ENCODE assay signal across 11 mouse cellular contexts in the genomic region with DNA sequence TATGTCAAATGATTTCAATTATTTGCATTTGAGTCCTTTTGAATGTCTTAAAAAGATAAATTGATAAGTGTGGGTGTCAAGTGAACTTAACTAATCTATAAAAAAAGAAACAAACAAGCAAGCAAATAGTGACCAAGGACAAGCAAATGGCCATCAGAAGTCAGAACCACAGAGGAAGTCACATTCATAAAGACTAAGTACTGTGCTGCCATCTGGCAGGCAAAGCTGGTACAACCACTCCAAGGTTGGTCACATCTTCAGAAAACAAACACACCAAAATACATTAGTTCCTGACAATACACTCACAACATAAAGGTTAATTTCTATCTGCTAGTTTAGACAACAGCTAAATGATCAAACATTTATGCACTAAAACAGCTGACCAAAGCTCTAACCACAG. TPM values are rescaled to one million over a fixed set of nuclear protein-coding genes. Genes with fewer than 3 reads are reported as not detected.
DNase-seq lines count a peak whose midpoint lies in the region; ATAC-seq and TF ChIP-seq lines count a peak whose summit lies in the region.
"Had no signal": no experiment of that assay in that cellular context is flagged by ENCODE, and none has a peak within 500 bp of the region (broad histone marks: within the 10 kb centered on the region; RNA-seq: fewer than 3 reads in every experiment).

No protein-coding gene starts in this region.

- no peak overlapping the region for H3K9ac ChIP-seq in forebrain, embryonic 14.5 days (ENCODE audit: low read length)
- no peak overlapping the region for H3K9ac ChIP-seq in forebrain, embryonic 12.5 days
- H3K9ac ChIP-seq in neural tube, embryonic 14.5 days (replicated peaks; ENCODE audit: low read depth, low read length): no peak overlapping the region
- H3K9ac ChIP-seq in forebrain, embryonic 13.5 days: no peak overlapping the region

- ATAC-seq in forebrain, embryonic 14.5 days: no peak
- ATAC-seq in forebrain, embryonic 12.5 days (ENCODE audit: low FRiP score): no peak
- 0 out of 2 replicates have a peak, but pooled peaks have one; percentile 44 for ATAC-seq in neural tube, embryonic 14.5 days (ENCODE audit: low read depth)
- no peak for ATAC-seq in forebrain, embryonic 13.5 days

- H3K4me2 ChIP-seq in forebrain, embryonic 14.5 days (ENCODE audit: low read length): no peak overlapping the region
- H3K4me2 ChIP-seq in forebrain, embryonic 12.5 days: no peak overlapping the region
- H3K4me2 ChIP-seq in neural tube, embryonic 14.5 days (ENCODE audit: low read depth, low read length): no peak overlapping the region
- H3K4me2 ChIP-seq in forebrain, embryonic 13.5 days: no peak overlapping the region

- H3K27ac ChIP-seq in forebrain, embryonic 14.5 days (ENCODE audit: low read depth, low read length): no peak overlapping the region
- no peak overlapping the region for H3K27ac ChIP-seq in forebrain, embryonic 12.5 days
- H3K27ac ChIP-seq in neural tube, embryonic 14.5 days (ENCODE audit: low read depth, low read length): no peak overlapping the region
- no peak overlapping the region for H3K27ac ChIP-seq in layer of hippocampus, adult 2 months
- H3K27ac ChIP-seq in forebrain, embryonic 13.5 days: no peak overlapping the region

- TF ChIP-seq CTCF in layer of hippocampus, adult 2 months (conservative IDR thresholded peaks at IDR 0.05): peak; percentile 87

- H3K36me3 ChIP-seq in forebrain, embryonic 14.5 days (ENCODE audit: control insufficient read depth, insufficient read depth, low read length): no peaks in the 10 kb centered on the region; the same call in 1 of the 2 replicates
- H3K36me3 ChIP-seq in forebrain, embryonic 12.5 days (replicated peaks): no peaks in the 10 kb centered on the region
- H3K36me3 ChIP-seq in neural tube, embryonic 14.5 days (ENCODE audit: control insufficient read depth, insufficient read depth, low read length): no peaks in the 10 kb centered on the region
- 0 out of 2 replicates have a peak, but pooled peaks cover under 1% of the 10 kb centered on the region for H3K36me3 ChIP-seq in forebrain, embryonic 13.5 days (ENCODE audit: poor library complexity, severe bottlenecking)

- H3K27me3 ChIP-seq in forebrain, embryonic 14.5 days (replicated peaks; ENCODE audit: control insufficient read depth, insufficient read depth, low read length): no peaks in the 10 kb centered on the region
- no peaks in the 10 kb centered on the region for H3K27me3 ChIP-seq in forebrain, embryonic 12.5 days
- no peaks in the 10 kb centered on the region for H3K27me3 ChIP-seq in neural tube, embryonic 14.5 days (ENCODE audit: control insufficient read depth, insufficient read depth, low read length)
- H3K27me3 ChIP-seq in forebrain, embryonic 13.5 days: no peaks in the 10 kb centered on the region

- no peaks in the 10 kb centered on the region for H3K4me1 ChIP-seq in forebrain, embryonic 14.5 days (ENCODE audit: control insufficient read depth, insufficient read depth, low read length)
- H3K4me1 ChIP-seq in forebrain, embryonic 12.5 days: no peaks in the 10 kb centered on the region
- no peaks in the 10 kb centered on the region for H3K4me1 ChIP-seq in neural tube, embryonic 14.5 days (ENCODE audit: control insufficient read depth, insufficient read depth, low read length)
- no peaks in the 10 kb centered on the region for H3K4me1 ChIP-seq in forebrain, embryonic 13.5 days

- DNase-seq in forebrain, embryonic 14.5 days (ENCODE audit: low spot score): peak; percentile 23
- DNase-seq in neural tube, embryonic 10.5 days (ENCODE audit: extremely low spot score, low spot score): no peak
- DNase-seq in embryo, embryonic 10.5 days (ENCODE audit: low spot score): peak; percentile 40
- peak; percentile 16 to 28 for DNase-seq in layer of hippocampus, adult 2 months (ENCODE audit: low spot score in 2 of 2)
- DNase-seq in right cerebral cortex, adult 18-20 months: peak; percentile 16

- no peaks in the 10 kb centered on the region for H3K9me3 ChIP-seq in forebrain, embryonic 14.5 days (replicated peaks; ENCODE audit: control insufficient read depth, low read length)
- no peaks in the 10 kb centered on the region for H3K9me3 ChIP-seq in forebrain, embryonic 12.5 days
- no peaks in the 10 kb centered on the region for H3K9me3 ChIP-seq in neural tube, embryonic 14.5 days (ENCODE audit: control insufficient read depth, low read length)
- no peaks in the 10 kb centered on the region for H3K9me3 ChIP-seq in forebrain, embryonic 13.5 days (replicated peaks)

- H3K4me3 ChIP-seq in forebrain, embryonic 14.5 days (ENCODE audit: low read depth, low read length): no peak overlapping the region
- H3K4me3 ChIP-seq in forebrain, embryonic 12.5 days (replicated peaks): no peak overlapping the region
- no peak overlapping the region for H3K4me3 ChIP-seq in neural tube, embryonic 14.5 days (ENCODE audit: low read depth, low read length)
- H3K4me3 ChIP-seq in layer of hippocampus, adult 2 months: no peak overlapping the region
- no peak overlapping the region for H3K4me3 ChIP-seq in forebrain, embryonic 13.5 days
- H3K4me3 ChIP-seq: erythroblast, embryonic 14.5 days had no signal

RNA-seq across cellular contexts. Expression of a gene that starts 24.2 kb away (rescaled TPM):
- 11.1 and 12.2 TPM in 2 replicates for polyA plus RNA-seq in forebrain, embryonic 14.5 days (2014; fragmentation: Nextera tagmentation; extraction: Ambion mirVana)
- 24.5 and 26.3 TPM in 2 replicates for polyA plus RNA-seq in forebrain, embryonic 12.5 days (2016; fragmentation: Nextera tagmentation; extraction: Ambion mirVana)
- 12.1 and 13.2 TPM in 2 replicates for polyA plus RNA-seq in neural tube, embryonic 14.5 days (2014; fragmentation: Nextera tagmentation; extraction: Ambion mirVana)
- 10 to 100 TPM; 34.6 to 40.6 TPM for total RNA-seq in layer of hippocampus, adult 2 months (2021)
- 17.6 and 20.2 TPM in 2 replicates for polyA plus RNA-seq in forebrain, embryonic 13.5 days (2015; fragmentation: Nextera tagmentation; extraction: Ambion mirVana)

RNA-seq across cellular contexts. Expression of a gene that starts 24.2 kb away (rescaled TPM):
- 74.1 and 79.8 TPM in 2 replicates for polyA plus RNA-seq in forebrain, embryonic 14.5 days (2014; fragmentation: Nextera tagmentation; extraction: Ambion mirVana)
- 72.2 and 79.8 TPM in 2 replicates for polyA plus RNA-seq in forebrain, embryonic 12.5 days (2016; fragmentation: Nextera tagmentation; extraction: Ambion mirVana)
- polyA plus RNA-seq in neural tube, embryonic 14.5 days (2014; fragmentation: Nextera tagmentation; extraction: Ambion mirVana): 51.6 and 52.6 TPM in 2 replicates
- total RNA-seq in layer of hippocampus, adult 2 months (2021): 1 to 10 TPM; 7.1 to 9.2 TPM
- 72.3 and 76.5 TPM in 2 replicates for polyA plus RNA-seq in forebrain, embryonic 13.5 days (2015; fragmentation: Nextera tagmentation; extraction: Ambion mirVana)

RNA-seq across cellular contexts. Expression of a gene that starts 24.3 kb away (rescaled TPM):
- polyA plus RNA-seq in forebrain, embryonic 14.5 days (2014; fragmentation: Nextera tagmentation; extraction: Ambion mirVana): not detected in 2 replicates
- not detected in 2 replicates for polyA plus RNA-seq in forebrain, embryonic 12.5 days (2016; fragmentation: Nextera tagmentation; extraction: Ambion mirVana)
- polyA plus RNA-seq in neural tube, embryonic 14.5 days (2014; fragmentation: Nextera tagmentation; extraction: Ambion mirVana): not detected in 2 replicates
- 1 to 10 TPM in 1 of 2 experiments, not detected in 1; 1.1 TPM for total RNA-seq in layer of hippocampus, adult 2 months (2021)
- not detected in 2 replicates for polyA plus RNA-seq in forebrain, embryonic 13.5 days (2015; fragmentation: Nextera tagmentation; extraction: Ambion mirVana)
- polyA plus RNA-seq: erythroblast, embryonic 14.5 days; liver, embryonic 16.5 days; stomach, embryonic 16.5 days had no signal

RNA-seq across cellular contexts. Expression of a gene that starts 40.8 kb away (rescaled TPM):
- 24.1 and 26.8 TPM in 2 replicates for polyA plus RNA-seq in forebrain, embryonic 14.5 days (2014; fragmentation: Nextera tagmentation; extraction: Ambion mirVana)
- polyA plus RNA-seq in forebrain, embryonic 12.5 days (2016; fragmentation: Nextera tagmentation; extraction: Ambion mirVana): 31.6 and 33.4 TPM in 2 replicates
- polyA plus RNA-seq in neural tube, embryonic 14.5 days (2014; fragmentation: Nextera tagmentation; extraction: Ambion mirVana): 23.5 and 25.9 TPM in 2 replicates
- total RNA-seq in layer of hippocampus, adult 2 months (2021): 10 to 100 TPM; 19.0 to 21.8 TPM
- 28.4 and 28.8 TPM in 2 replicates for polyA plus RNA-seq in forebrain, embryonic 13.5 days (2015; fragmentation: Nextera tagmentation; extraction: Ambion mirVana)
